Mouse (Mus musculus) erythroblast, embryonic 14.5 days (primary cell): ENCODE data around the gene Gm20431.

Source experiments
- GATA1 ChIP-seq: IDR thresholded peaks from 2 replicates; pipeline ENCODE4 v1.6.1; 2012; ENCODE audit warnings: low read length, inconsistent platforms, mixed read lengths
- TAL1 ChIP-seq: IDR thresholded peaks from 3 replicates; pipeline ENCODE4 v1.6.1; 2012; ENCODE audit warnings: low read length, inconsistent platforms, mixed read lengths

DNA sequence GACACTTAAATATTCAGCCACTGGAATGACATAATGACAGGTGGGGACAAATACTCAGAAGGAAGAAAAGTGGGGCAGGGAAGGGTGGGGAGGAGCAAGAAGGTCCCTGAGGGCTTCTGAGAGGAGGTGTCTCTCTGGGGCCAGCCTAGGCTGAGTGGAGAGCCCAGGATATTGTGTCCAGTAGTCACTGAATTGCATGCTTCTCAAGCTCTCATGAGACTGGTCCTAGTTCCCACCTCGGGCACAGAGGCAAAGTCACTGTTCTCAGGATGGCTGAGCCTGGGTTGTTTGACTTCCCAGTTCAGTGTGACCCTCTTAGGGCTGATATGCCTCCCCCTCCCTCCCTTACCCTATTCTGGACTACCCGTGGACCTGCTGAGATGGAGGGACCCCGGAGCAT is 31.5 kb upstream of the Gm20431 start:
- TF ChIP-seq GATA1 (no peak), TAL1 (no peak)
